Mouse (Mus musculus) myocyte (in vitro differentiated cells): ENCODE data around the gene Gm14137.

Experiments
- CEBPB ChIP-seq: IDR thresholded peaks from 2 replicates; pipeline ENCODE4 v1.6.1; 2011; ENCODE audit warnings: mild to moderate bottlenecking, moderate library complexity; ENCODE audit not compliant: poor library complexity, insufficient read depth, severe bottlenecking
- E2F4 ChIP-seq: IDR thresholded peaks from one replicate; pipeline ENCODE4 v1.6.1; 2011; ENCODE audit warnings: mild to moderate bottlenecking, control low read depth, moderate library complexity; ENCODE audit not compliant: insufficient read depth
- MAX ChIP-seq: IDR thresholded peaks from one replicate; pipeline ENCODE4 v1.6.1; 2011; ENCODE audit warnings: low read depth, mild to moderate bottlenecking, control low read depth
- MYOD1 ChIP-seq, 3 experiments: IDR thresholded peaks; one replicate each; pipeline ENCODE4 v1.6.1; 2011; ENCODE audit warnings: control low read depth in 2 of 3, low read depth in 2 of 3, mild to moderate bottlenecking in 2 of 3, moderate library complexity in 1 of 3; ENCODE audit not compliant: insufficient read length in 2 of 3, control insufficient read depth in 1 of 3
- MYOG ChIP-seq, 3 experiments: IDR thresholded peaks; one replicate each; pipeline ENCODE4 v1.6.1; 2011; ENCODE audit warnings: control low read depth in 2 of 3, low read depth in 2 of 3, mild to moderate bottlenecking in 2 of 3; ENCODE audit not compliant: insufficient read length in 2 of 3, control insufficient read depth in 1 of 3, insufficient read depth in 1 of 3
- POLR2A ChIP-seq: IDR thresholded peaks from one replicate; pipeline ENCODE4 v1.6.1; 2011; ENCODE audit warnings: low read depth, mild to moderate bottlenecking, control low read depth, moderate library complexity; ENCODE audit not compliant: insufficient read length
- POLR2AphosphoS2 ChIP-seq: IDR thresholded peaks from one replicate; pipeline ENCODE4 v1.6.1; 2011; ENCODE audit warnings: low read depth, control low read depth; ENCODE audit not compliant: insufficient read length
- TCF12 ChIP-seq: IDR thresholded peaks from one replicate; pipeline ENCODE4 v1.6.1; 2011; ENCODE audit warnings: mild to moderate bottlenecking, control low read depth; ENCODE audit not compliant: poor library complexity, insufficient read depth, severe bottlenecking
- TCF3 ChIP-seq: IDR thresholded peaks from one replicate; pipeline ENCODE4 v1.6.1; 2011; ENCODE audit warnings: low read depth, control low read depth; ENCODE audit not compliant: insufficient read length

- TF ChIP-seq TCF12 (no peak), POLR2A (no peak), TCF3 (no peak), CEBPB (no peak), MYOG (IDR thresholded peaks at IDR 0.05; ENCODE audit: control insufficient read depth in 1 of 3, insufficient read depth in 1 of 3, insufficient read length in 2 of 3, low read depth in 2 of 3) (no peak), POLR2AphosphoS2 (no peak), MAX (no peak), MYOD1 (IDR thresholded peaks at IDR 0.05; ENCODE audit: control insufficient read depth in 1 of 3, insufficient read length in 2 of 3, low read depth in 2 of 3) (no peak), E2F4 (no peak)
Measured at GRCm38 (mm10) chr2:119156081-119156680, 18.1 kb upstream of the Gm14137 start.
